Mouse (Mus musculus) testis, postnatal 14 days (tissue): ENCODE results near the gene Ints7.

ENCODE experiments used
- DNase-seq: peaks from one replicate; pipeline ENCODE4 v3.0.0; 2021; ENCODE audit warnings: low spot score

Ints7 gene

GRCm38 (mm10) chr1:191584483-191584882 lies 9.0 kb downstream of the Ints7 start:
- no peak for DNase-seq

- no peak for DNase-seq
Observed at GRCm38 (mm10) chr1:191585704-191586103, 10.3 kb downstream of the Ints7 start.

GRCm38 (mm10) chr1:191587062-191587461 lies 11.6 kb downstream of the Ints7 start:
- no peak for DNase-seq

- DNase-seq = no peak
Observed at GRCm38 (mm10) chr1:191588749-191589148, 13.3 kb downstream of the Ints7 start.

GRCm38 (mm10) chr1:191592016-191592720 lies 16.7 kb downstream of the Ints7 start:
- DNase-seq = no peak

GRCm38 (mm10) chr1:191596076-191596475 lies 20.6 kb downstream of the Ints7 start:
- no peak for DNase-seq

- no peak for DNase-seq
Observed at GRCm38 (mm10) chr1:191599210-191599609, 23.8 kb downstream of the Ints7 start.

GRCm38 (mm10) chr1:191604690-191605089 lies 29.3 kb downstream of the Ints7 start:
- DNase-seq = no peak

- DNase-seq = no peak
Observed at GRCm38 (mm10) chr1:191609051-191609450, 33.6 kb downstream of the Ints7 start.

- no peak for DNase-seq
Observed at GRCm38 (mm10) chr1:191609578-191609977, 34.1 kb downstream of the Ints7 start.

GRCm38 (mm10) chr1:191610357-191610756 lies 34.9 kb downstream of the Ints7 start:
- no peak for DNase-seq

- DNase-seq = no peak
Observed at GRCm38 (mm10) chr1:191611686-191612085, 36.2 kb downstream of the Ints7 start.

GRCm38 (mm10) chr1:191612877-191613276 lies 37.4 kb downstream of the Ints7 start:
- no peak for DNase-seq

- DNase-seq = no peak
Observed at GRCm38 (mm10) chr1:191616245-191616644, 40.8 kb downstream of the Ints7 start.

GRCm38 (mm10) chr1:191617589-191617988 lies 42.2 kb downstream of the Ints7 start:
- no peak for DNase-seq

- DNase-seq = no peak
Observed at GRCm38 (mm10) chr1:191618067-191618766, 42.8 kb downstream of the Ints7 start.

GRCm38 (mm10) chr1:191621096-191621495 lies 45.7 kb downstream of the Ints7 start:
- no peak for DNase-seq

GRCm38 (mm10) chr1:191622801-191623200 lies 47.4 kb downstream of the Ints7 start:
- no peak for DNase-seq

GRCm38 (mm10) chr1:191624492-191624891 lies 49.1 kb downstream of the Ints7 start:
- no peak for DNase-seq

GRCm38 (mm10) chr1:191625026-191625425 lies 49.6 kb downstream of the Ints7 start:
- no peak for DNase-seq

- DNase-seq = no peak
Observed at GRCm38 (mm10) chr1:191625620-191626019, 50.2 kb downstream of the Ints7 start.

GRCm38 (mm10) chr1:191628457-191629169 lies 53.2 kb downstream of the Ints7 start:
- no peak for DNase-seq

- DNase-seq = no peak
Observed at GRCm38 (mm10) chr1:191629170-191629636, 53.8 kb downstream of the Ints7 start.
